ENCODE assay signal across 11 mouse cellular contexts in genomic region chr4:150193915-150194314, GRCm38 (mm10). TPM values are rescaled to one million over a fixed set of nuclear protein-coding genes. Genes with fewer than 3 reads are reported as not detected.
DNase-seq lines count a peak whose midpoint lies in the region; ATAC-seq lines count a peak whose summit lies in the region.
"Had no signal": no experiment of that assay in that cellular context is flagged by ENCODE, and none has a peak within 500 bp of the region (broad histone marks: within the 10 kb centered on the region; RNA-seq: fewer than 3 reads in every experiment).

No protein-coding gene starts in this region.

- peaks cover 3% of the 10 kb centered on the region; the same call in 1 of the 2 replicates for H3K4me1 ChIP-seq in midbrain, embryonic 10.5 days
- H3K4me1 ChIP-seq in midbrain, embryonic 16.5 days (ENCODE audit: control insufficient read depth, insufficient read depth, low read length): no peaks in the 10 kb centered on the region
- H3K4me1 ChIP-seq: embryonic facial prominence, embryonic 12.5 days; limb, embryonic 12.5 days; stomach, embryonic 15.5 days had no signal

- no peak overlapping the region for H3K9ac ChIP-seq in midbrain, embryonic 16.5 days (ENCODE audit: low read depth, low read length)
- H3K9ac ChIP-seq: embryonic facial prominence, embryonic 12.5 days; limb, embryonic 12.5 days; stomach, embryonic 15.5 days had no signal

- H3K36me3 ChIP-seq in midbrain, embryonic 10.5 days: no peaks in the 10 kb centered on the region
- H3K36me3 ChIP-seq in midbrain, embryonic 16.5 days (ENCODE audit: control insufficient read depth, insufficient read depth, low read length): no peaks in the 10 kb centered on the region
- H3K36me3 ChIP-seq: embryonic facial prominence, embryonic 12.5 days; limb, embryonic 12.5 days; stomach, embryonic 15.5 days had no signal

- H3K4me3 ChIP-seq in midbrain, embryonic 10.5 days: no peak overlapping the region
- no peak overlapping the region for H3K4me3 ChIP-seq in midbrain, embryonic 16.5 days (ENCODE audit: low read depth, low read length)
- H3K4me3 ChIP-seq: embryonic facial prominence, embryonic 12.5 days; limb, embryonic 12.5 days; stomach, embryonic 15.5 days had no signal

- DNase-seq in frontal cortex, postnatal 25 days (ENCODE audit: low spot score in 2 of 2): peak; percentile 21 to 23
- peak; percentile 61 for DNase-seq in midbrain, embryonic 10.5 days (ENCODE audit: low spot score)
- peak; percentile 31 for DNase-seq in adipocyte (ENCODE audit: low spot score)
- peak; percentile 34 to 54 for DNase-seq in natural killer cell, adult 2 months (ENCODE audit: low spot score in 2 of 2)
- DNase-seq in urinary bladder, postnatal 10 days (ENCODE audit: low spot score): no peak

- no peak overlapping the region for H3K4me2 ChIP-seq in midbrain, embryonic 16.5 days (ENCODE audit: low read length)
- H3K4me2 ChIP-seq: embryonic facial prominence, embryonic 12.5 days; limb, embryonic 12.5 days; stomach, embryonic 15.5 days had no signal

- no peaks in the 10 kb centered on the region for H3K9me3 ChIP-seq in midbrain, embryonic 10.5 days (replicated peaks)
- H3K9me3 ChIP-seq in midbrain, embryonic 16.5 days (replicated peaks; ENCODE audit: control insufficient read depth, low read length, poor library complexity, severe bottlenecking): peaks cover 2% of the 10 kb centered on the region; the same call in 1 of the 2 replicates
- H3K9me3 ChIP-seq: embryonic facial prominence, embryonic 12.5 days; limb, embryonic 12.5 days; stomach, embryonic 15.5 days had no signal

- no peak overlapping the region for H3K27ac ChIP-seq in midbrain, embryonic 10.5 days (replicated peaks)
- no peak overlapping the region for H3K27ac ChIP-seq in midbrain, embryonic 16.5 days (ENCODE audit: low read length)
- H3K27ac ChIP-seq: embryonic facial prominence, embryonic 12.5 days; limb, embryonic 12.5 days; stomach, embryonic 15.5 days had no signal

- H3K27me3 ChIP-seq in midbrain, embryonic 10.5 days (ENCODE audit: low read depth, poor library complexity, severe bottlenecking): no peaks in the 10 kb centered on the region
- H3K27me3 ChIP-seq in midbrain, embryonic 16.5 days (ENCODE audit: control insufficient read depth, insufficient read depth, low read depth, low read length): no peaks in the 10 kb centered on the region
- H3K27me3 ChIP-seq: embryonic facial prominence, embryonic 12.5 days; limb, embryonic 12.5 days; stomach, embryonic 15.5 days had no signal

- 56% methylated on average over 1 of the region's 1 CpGs for WGBS in midbrain, embryonic 10.5 days
- WGBS in midbrain, embryonic 16.5 days: 34% methylated on average over 1 of the region's 1 CpGs

- no peak for ATAC-seq in frontal cortex, adult (ENCODE audit: low TSS enrichment)
- ATAC-seq in midbrain, embryonic 16.5 days: no peak
- ATAC-seq in hematopoietic stem cell, adult 5-6 weeks (replicated peaks in 1 of 2; ENCODE audit: insufficient read depth in 1 of 2, low FRiP score in 2 of 2, low TSS enrichment in 1 of 2, low read depth in 1 of 2, poor library complexity in 2 of 2, severe bottlenecking in 2 of 2): peak; percentile 37 to 74; a peak in 1 of 4 replicates

RNA-seq across cellular contexts. Expression of gene Car6, which starts 7.2 kb away (rescaled TPM):
- polyA plus RNA-seq in midbrain, embryonic 10.5 days (2016; fragmentation: Nextera tagmentation; extraction: Ambion mirVana): 0.12 TPM in 1 of 2 replicates, not detected in the other
- not detected in 2 replicates for polyA plus RNA-seq in midbrain, embryonic 16.5 days (2015; fragmentation: Nextera tagmentation; extraction: Ambion mirVana)
- total RNA-seq in hematopoietic stem cell, adult 5-6 weeks (2017): not detected in 2 replicates
- polyA plus RNA-seq: stomach, embryonic 15.5 days had no signal

RNA-seq across cellular contexts. Expression of gene Eno1, which starts 42.6 kb away (rescaled TPM):
- polyA plus RNA-seq in midbrain, embryonic 10.5 days (2016; fragmentation: Nextera tagmentation; extraction: Ambion mirVana): 2,531 and 3,331 TPM in 2 replicates
- polyA plus RNA-seq in midbrain, embryonic 16.5 days (2015; fragmentation: Nextera tagmentation; extraction: Ambion mirVana): 1,096 and 1,142 TPM in 2 replicates
- 133 and 179 TPM in 2 replicates for total RNA-seq in hematopoietic stem cell, adult 5-6 weeks (2017)

RNA-seq across cellular contexts. Expression of gene Slc2a7, which starts 45.1 kb away (rescaled TPM):
- polyA plus RNA-seq in midbrain, embryonic 10.5 days (2016; fragmentation: Nextera tagmentation; extraction: Ambion mirVana): not detected in 2 replicates
- polyA plus RNA-seq in midbrain, embryonic 16.5 days (2015; fragmentation: Nextera tagmentation; extraction: Ambion mirVana): not detected in 2 replicates
- total RNA-seq in hematopoietic stem cell, adult 5-6 weeks (2017): not detected in 2 replicates
- polyA plus RNA-seq: embryonic facial prominence, embryonic 12.5 days; limb, embryonic 12.5 days had no signal

Comparison
In these comparisons a context has a peak if more than half of its experiments do, and no peak if none do; other contexts are left out.
1. ATAC-seq: peak in hematopoietic stem cell, adult 5-6 weeks (2 of 2); none in frontal cortex, adult (single experiment) and midbrain, embryonic 16.5 days (single experiment).